Mouse (Mus musculus) hindbrain, embryonic 14.5 days (tissue): ENCODE measurements around the gene Ankrd52. TPM values are rescaled to one million over a fixed set of nuclear protein-coding genes. Genes with fewer than 3 reads are reported as not detected.
A peak's percentile ranks its signal among the peaks of the same experiment; 100 is the strongest.

Experiments
- ATAC-seq: fragments of 200-750 bp; cut with Nextera tagmentation; 2 replicates; pipeline ENCODE4 v1.8.0; 2017; ENCODE audit warnings: moderate number of reproducible peaks, mild to moderate bottlenecking, moderate TSS enrichment, moderate library complexity; ENCODE audit not compliant: low FRiP score
- DNase-seq: peaks from one replicate; pipeline ENCODE4 v3.0.0-alpha.2; 2015; ENCODE audit warnings: low spot score
- H3K27ac ChIP-seq: fragments of 300-500 bp; sonication (generic); 2 replicates; pipeline ENCODE4 v1.5.1; 2014; ENCODE audit warnings: mild to moderate bottlenecking, moderate library complexity
- H3K27me3 ChIP-seq: fragments of 300-500 bp; sonication (generic); 2 replicates; pipeline ENCODE4 v1.6.1; 2014; ENCODE audit warnings: mild to moderate bottlenecking, low read length, mixed read lengths; ENCODE audit not compliant: control insufficient read depth, insufficient read depth
- H3K36me3 ChIP-seq: fragments of 300-500 bp; sonication (generic); replicated peaks from 2 replicates; pipeline ENCODE4 v1.6.1; 2014; ENCODE audit not compliant: control insufficient read depth, insufficient read depth
- H3K4me1 ChIP-seq: fragments of 300-500 bp; sonication (generic); replicated peaks from 2 replicates; pipeline ENCODE4 v1.6.1; 2014; ENCODE audit warnings: antibody characterized with exemption, low read length, mixed read lengths; ENCODE audit not compliant: control insufficient read depth, insufficient read depth
- H3K4me2 ChIP-seq: fragments of 300-500 bp; sonication (generic); replicated peaks from 2 replicates; pipeline ENCODE4 v1.6.1; 2014; ENCODE audit warnings: mild to moderate bottlenecking, moderate library complexity
- H3K4me3 ChIP-seq: fragments of 300-500 bp; sonication (generic); replicated peaks from 2 replicates; pipeline ENCODE4 v1.5.1; 2014; ENCODE audit warnings: mild to moderate bottlenecking, low read length
- H3K9ac ChIP-seq: fragments of 300-500 bp; sonication (generic); 2 replicates; pipeline ENCODE4 v1.6.1; 2014
- H3K9me3 ChIP-seq: fragments of 300-500 bp; sonication (generic); 2 replicates; pipeline ENCODE4 v1.6.1; 2016; ENCODE audit warnings: low read length; ENCODE audit not compliant: control insufficient read depth
- WGBS: fragments of 180-500 bp; shearing (Covaris S2); extraction: QIAGEN DNeasy Blood & Tissue Kit; methylation state at CpG from one replicate; pipeline ENCODE4 v1.1.7; 2014; 5-methylcytosine and 5-hydroxymethylcytosine counted together
- microRNA-seq: library from miRNA; unstranded; fragments of <30 nt; microRNA quantifications from one replicate; pipeline ENCODE4, GENCODE M21; 2016
- polyA plus RNA-seq: library from polyadenylated mRNA; unstranded; fragments of >200 nt; fragmentation: Nextera tagmentation; extraction: Ambion mirVana; gene quantifications from 2 replicates; pipeline ENCODE4 v1.2.1, GENCODE M21; 2014

Ankrd52 gene
- polyA plus RNA-seq, 1 experiment from 2014 or later = 13.0 TPM

DNA sequence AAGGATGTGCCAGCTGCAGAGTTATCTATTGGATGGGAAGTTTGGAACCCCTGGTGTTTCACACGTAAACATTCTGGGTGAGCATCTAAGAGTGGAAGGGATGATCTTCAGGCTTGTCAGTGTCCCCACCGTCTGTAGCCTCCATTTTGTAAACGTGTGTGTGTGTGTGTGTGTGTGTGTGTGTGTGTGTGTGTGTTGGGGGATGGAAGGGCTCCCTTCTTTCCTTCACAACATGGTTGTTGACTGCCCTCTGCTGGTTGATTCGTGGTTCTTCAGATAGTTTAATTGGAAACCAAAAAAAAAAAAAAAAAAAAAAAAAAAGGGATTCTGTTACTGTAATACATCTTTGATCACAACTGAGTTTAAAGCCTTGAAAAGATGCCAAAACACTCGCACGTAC, 78.4 kb downstream of the Ankrd52 start:
- Histone ChIP-seq H3K4me2 (no peak overlapping the region; the same call in 1 of the 2 replicates), H3K9ac (no peak overlapping the region), H3K27ac (no peak overlapping the region), H3K4me1 (no peaks in the 10 kb centered on the region), H3K27me3 (no peaks in the 10 kb centered on the region), H3K36me3 (no peaks in the 10 kb centered on the region), H3K9me3 (no peaks in the 10 kb centered on the region), H3K4me3 (no peak overlapping the region)
- WGBS = 4% methylated on average over 6 of the region's 6 CpGs
- DNase-seq (peak; percentile 87), ATAC-seq (no peak)

DNA sequence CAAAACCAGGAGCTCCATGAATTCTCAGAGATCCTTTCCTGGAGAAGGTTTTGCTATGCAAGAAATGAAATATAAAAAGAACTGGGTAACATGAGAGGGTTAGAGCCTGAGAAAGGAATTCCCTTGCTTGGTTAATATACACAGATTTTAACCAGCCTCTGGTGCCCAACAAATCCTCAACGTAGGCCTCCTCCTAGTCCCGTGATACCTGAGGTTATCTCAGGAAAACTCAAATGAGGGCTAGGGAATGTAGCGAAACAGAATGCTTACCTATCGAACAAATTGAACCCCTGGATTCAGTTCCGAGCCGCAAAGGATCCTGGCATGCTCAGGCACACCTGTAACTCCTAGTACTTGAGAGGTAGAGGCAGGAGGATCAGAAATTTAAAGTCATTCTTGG, 80.8 kb downstream of the Ankrd52 start:
- Histone ChIP-seq H3K9ac (no peak overlapping the region), H3K36me3 (peaks cover 15% of the 10 kb centered on the region), H3K4me2 (0 out of 2 replicates have a peak overlapping the region, but pooled peaks have one; percentile 76), H3K27ac (no peak overlapping the region), H3K4me1 (peaks cover 7% of the 10 kb centered on the region; the same call in 1 of the 2 replicates), H3K4me3 (peak overlapping the region; percentile 89), H3K27me3 (no peaks in the 10 kb centered on the region), H3K9me3 (no peaks in the 10 kb centered on the region)
- WGBS = 85% methylated on average over 6 of the region's 6 CpGs
- ATAC-seq (no peak), DNase-seq (no peak)

Small RNA genes lying within 50 kb of the gene (microRNA-seq; reads per million reads assigned to microRNA genes)
- not detected for gene Gm25361
- gene Gm26308 = not detected
- not detected for gene Mir6914
- 0.81 reads per million for gene Mir6915
- gene Mir8105 = 0.48 reads per million

Other genes starting within 250 kb of the Ankrd52 start
- gene Rbms2, start 196.8 kb upstream of the Ankrd52 start, polyA plus RNA-seq = 7.7 and 8.2 TPM in 2 replicates
- gene Gls2, start 182.7 kb upstream of the Ankrd52 start, polyA plus RNA-seq = 1.7 and 1.9 TPM in 2 replicates
- gene Spryd4, start 165.3 kb upstream of the Ankrd52 start, polyA plus RNA-seq = 22.4 and 23.2 TPM in 2 replicates
- 0.21 TPM in 1 of 2 replicates, not detected in the other for gene Mip, start 151.3 kb upstream of the Ankrd52 start, polyA plus RNA-seq
- 15.4 and 16.7 TPM in 2 replicates for gene Timeless, start 145.1 kb upstream of the Ankrd52 start, polyA plus RNA-seq
- 0.19 TPM in 1 of 2 replicates, not detected in the other for gene Apon, start 123.0 kb upstream of the Ankrd52 start, polyA plus RNA-seq
- gene Apof, start 108.4 kb upstream of the Ankrd52 start, polyA plus RNA-seq = not detected in 2 replicates
- 20.4 and 20.5 TPM in 2 replicates for gene Stat2, start 106.6 kb upstream of the Ankrd52 start, polyA plus RNA-seq
- 0.25 and 0.28 TPM in 2 replicates for gene Il23a, start 78.4 kb upstream of the Ankrd52 start, polyA plus RNA-seq
- gene Pan2, start 73.8 kb upstream of the Ankrd52 start, polyA plus RNA-seq = 17.7 and 19.2 TPM in 2 replicates
- gene Cnpy2, start 54.7 kb upstream of the Ankrd52 start, polyA plus RNA-seq = 187 and 215 TPM in 2 replicates
- 271 and 304 TPM in 2 replicates for gene Cs, start 39.4 kb upstream of the Ankrd52 start, polyA plus RNA-seq
- gene Coq10a, start 8.1 kb upstream of the Ankrd52 start, polyA plus RNA-seq = 50.8 and 54.2 TPM in 2 replicates
- gene Slc39a5, start 24.1 kb downstream of the Ankrd52 start, polyA plus RNA-seq = 0.22 TPM in 1 of 2 replicates, not detected in the other
- gene Nabp2, start 34.4 kb downstream of the Ankrd52 start, polyA plus RNA-seq = 134 and 140 TPM in 2 replicates
- 70.9 and 83.7 TPM in 2 replicates for gene Rnf41, start 34.5 kb downstream of the Ankrd52 start, polyA plus RNA-seq
- 184 and 191 TPM in 2 replicates for gene Smarcc2, start 82.1 kb downstream of the Ankrd52 start, polyA plus RNA-seq
- gene Myl6, start 117.0 kb downstream of the Ankrd52 start, polyA plus RNA-seq = 825 and 884 TPM in 2 replicates
- 5.8 and 6.1 TPM in 2 replicates for gene Myl6b, start 121.6 kb downstream of the Ankrd52 start, polyA plus RNA-seq
- gene Esyt1, start 148.8 kb downstream of the Ankrd52 start, polyA plus RNA-seq = 13.7 and 14.5 TPM in 2 replicates
- gene Zc3h10, start 170.7 kb downstream of the Ankrd52 start, polyA plus RNA-seq = 14.5 and 16.3 TPM in 2 replicates
- 2,254 and 2,846 TPM in 2 replicates for gene Rpl41, start 172.2 kb downstream of the Ankrd52 start, polyA plus RNA-seq
- 129 and 149 TPM in 2 replicates for gene Pa2g4, start 188.9 kb downstream of the Ankrd52 start, polyA plus RNA-seq
- gene Erbb3, start 212.5 kb downstream of the Ankrd52 start, polyA plus RNA-seq = 1.5 and 1.8 TPM in 2 replicates
- 450 and 573 TPM in 2 replicates for gene Rps26, start 249.6 kb downstream of the Ankrd52 start, polyA plus RNA-seq